Mouse (Mus musculus) left cerebral cortex, adult 18-20 months (tissue): ENCODE measurements around the gene Nek6. TPM values are rescaled to one million over a fixed set of nuclear protein-coding genes. Genes with fewer than 3 reads are reported as not detected.

ENCODE experiments used
- DNase-seq, 2 experiments: peaks; one replicate each; pipeline ENCODE4 v3.0.0; 2021 to 2022; ENCODE audit warnings: low spot score in 2 of 2, mixed read lengths in 1 of 2
- long read RNA-seq, 2 experiments: library from polyadenylated mRNA; stranded (forward); transcript quantifications; one replicate each; pipeline ENCODE4 v2.0.0; 2021
- total RNA-seq, 2 experiments: library from RNA; stranded (reverse); gene quantifications; 2 replicates each; pipeline ENCODE4 v1.2.3; 2021

The Nek6 gene
- total RNA-seq: 10 to 100 TPM; 25.1 to 30.8 TPM
- long read RNA-seq, experiment 1, full-length matches to known transcripts: 67 of 73 reads
- long read RNA-seq, experiment 1, partial matches to known transcripts: 3 of 73 reads
- long read RNA-seq, experiment 1, other reads (novel, unspliced or antisense): 3 of 73 reads
- long read RNA-seq, experiment 2, full-length matches to known transcripts: 47 of 51 reads
- long read RNA-seq, experiment 2, partial matches to known transcripts: 2 of 51 reads
- long read RNA-seq, experiment 2, other reads (novel, unspliced or antisense): 2 of 51 reads

GRCm38 (mm10) chr2:38511487-38512307 lies at the start of gene Nek6:
Gene Nek6, plus strand, starts transcription at chr2:38511643.
- peak; percentile 46 to 72 for DNase-seq

- no peak for DNase-seq
Measured at GRCm38 (mm10) chr2:38462323-38462722, 49.1 kb upstream of the Nek6 start.

- DNase-seq: no peak
Measured at GRCm38 (mm10) chr2:38468845-38469244, 42.6 kb upstream of the Nek6 start.

GRCm38 (mm10) chr2:38471745-38472144 lies 39.7 kb upstream of the Nek6 start:
- no peak for DNase-seq

- no peak for DNase-seq
Measured at GRCm38 (mm10) chr2:38472829-38473228, 38.6 kb upstream of the Nek6 start.

- no peak for DNase-seq
Measured at GRCm38 (mm10) chr2:38476871-38477496, 34.5 kb upstream of the Nek6 start.

GRCm38 (mm10) chr2:38477497-38477873 lies 34.0 kb upstream of the Nek6 start:
- DNase-seq: no peak

GRCm38 (mm10) chr2:38478683-38479082 lies 32.8 kb upstream of the Nek6 start:
- no peak for DNase-seq

- no peak for DNase-seq
Measured at GRCm38 (mm10) chr2:38479541-38479940, 31.9 kb upstream of the Nek6 start.

- DNase-seq: no peak
Measured at GRCm38 (mm10) chr2:38481166-38481778, 30.2 kb upstream of the Nek6 start.

- no peak for DNase-seq
Measured at GRCm38 (mm10) chr2:38482122-38482521, 29.3 kb upstream of the Nek6 start.

GRCm38 (mm10) chr2:38483058-38483704 lies 28.3 kb upstream of the Nek6 start:
- no peak for DNase-seq

GRCm38 (mm10) chr2:38484556-38484955 lies 26.9 kb upstream of the Nek6 start:
- no peak for DNase-seq

GRCm38 (mm10) chr2:38485409-38485808 lies 26.0 kb upstream of the Nek6 start:
- DNase-seq: no peak

- peak; percentile 11 to 21 for DNase-seq
Measured at GRCm38 (mm10) chr2:38485957-38486931, 25.2 kb upstream of the Nek6 start.

- DNase-seq: no peak
Measured at GRCm38 (mm10) chr2:38497594-38497993, 13.8 kb upstream of the Nek6 start.

GRCm38 (mm10) chr2:38501606-38502005 lies 9.8 kb upstream of the Nek6 start:
- no peak for DNase-seq

GRCm38 (mm10) chr2:38502123-38502522 lies 9.3 kb upstream of the Nek6 start:
- DNase-seq: no peak

GRCm38 (mm10) chr2:38502747-38503146 lies 8.7 kb upstream of the Nek6 start:
- no peak for DNase-seq

GRCm38 (mm10) chr2:38504311-38504710 lies 7.1 kb upstream of the Nek6 start:
- peak in 1 of 2 experiments; percentile 28 for DNase-seq
